Comparison of ENCODE assay signal across 8 mouse cellular contexts in genomic region chr2:48539465-48540055, GRCm38 (mm10).
A peak's percentile ranks its signal among the peaks of the same experiment; 100 is the strongest.
DNase-seq lines count a peak whose midpoint lies in the region; ATAC-seq and TF ChIP-seq lines count a peak whose summit lies in the region.

No protein-coding gene starts in this region.

- H3K4me2 ChIP-seq in lung, embryonic 14.5 days = no peak overlapping the region

- peak; percentile 29 for DNase-seq in adrenal gland, adult 8-10 months
- peak; percentile 21 for DNase-seq in heart, postnatal 4 days
- peak; percentile 60 for DNase-seq in lung, embryonic 14.5 days
- no peak for DNase-seq in cerebellum, adult 9-11 months
- no peak for DNase-seq in spleen, adult 12 weeks (ENCODE audit: low spot score)
- DNase-seq in layer of hippocampus, adult 11-12 months (ENCODE audit: low spot score) = no peak

- peak overlapping the region; percentile 72 for H3K27ac ChIP-seq in brown adipose tissue, adult 24 weeks (replicated peaks; ENCODE audit: low read depth, low read length)
- H3K27ac ChIP-seq in lung, embryonic 14.5 days (ENCODE audit: low read depth) = no peak overlapping the region

- no peak overlapping the region for H3K9ac ChIP-seq in lung, embryonic 14.5 days

- no peaks in the 10 kb centered on the region for H3K27me3 ChIP-seq in lung, embryonic 14.5 days (ENCODE audit: insufficient read depth, low read length)

- ATAC-seq in lung, embryonic 14.5 days (ENCODE audit: insufficient read depth) = peak; percentile 38; the same call in 1 of the 2 replicates
- ATAC-seq in erythroblast, adult 5-6 weeks (replicated peaks; ENCODE audit: low FRiP score, poor library complexity, severe bottlenecking) = no peak

- no peaks in the 10 kb centered on the region for H3K36me3 ChIP-seq in lung, embryonic 14.5 days (ENCODE audit: insufficient read depth)

- TF ChIP-seq CTCF in lung, embryonic 14.5 days (IDR thresholded peaks at IDR 0.05; ENCODE audit: low read depth) = no peak

- H3K4me1 ChIP-seq in brown adipose tissue, adult 24 weeks (ENCODE audit: control insufficient read depth, insufficient read depth, insufficient read length, low read length) = peaks cover 3% of the 10 kb centered on the region; the same call in 1 of the 2 replicates
- H3K4me1 ChIP-seq in lung, embryonic 14.5 days (ENCODE audit: insufficient read depth) = no peaks in the 10 kb centered on the region

- H3K4me3 ChIP-seq in brown adipose tissue, adult 24 weeks (ENCODE audit: insufficient read depth, low read depth, low read length) = no peak overlapping the region
- H3K4me3 ChIP-seq in lung, embryonic 14.5 days (ENCODE audit: low read depth, low read length) = no peak overlapping the region

- no peaks in the 10 kb centered on the region for H3K9me3 ChIP-seq in lung, embryonic 14.5 days (ENCODE audit: low read depth, low read length)

- WGBS in lung, embryonic 14.5 days = 60% methylated on average over 4 of the region's 4 CpGs

Comparison
In these comparisons a context has a peak if more than half of its experiments do, and no peak if none do; other contexts are left out.
1. DNase-seq: peak in adrenal gland, adult 8-10 months (single experiment), heart, postnatal 4 days (single experiment) and lung, embryonic 14.5 days (single experiment); none in cerebellum, adult 9-11 months (single experiment), spleen, adult 12 weeks (single experiment) and layer of hippocampus, adult 11-12 months (single experiment).